Comparison of ENCODE assay signal across 9 mouse cellular contexts in the genomic region with DNA sequence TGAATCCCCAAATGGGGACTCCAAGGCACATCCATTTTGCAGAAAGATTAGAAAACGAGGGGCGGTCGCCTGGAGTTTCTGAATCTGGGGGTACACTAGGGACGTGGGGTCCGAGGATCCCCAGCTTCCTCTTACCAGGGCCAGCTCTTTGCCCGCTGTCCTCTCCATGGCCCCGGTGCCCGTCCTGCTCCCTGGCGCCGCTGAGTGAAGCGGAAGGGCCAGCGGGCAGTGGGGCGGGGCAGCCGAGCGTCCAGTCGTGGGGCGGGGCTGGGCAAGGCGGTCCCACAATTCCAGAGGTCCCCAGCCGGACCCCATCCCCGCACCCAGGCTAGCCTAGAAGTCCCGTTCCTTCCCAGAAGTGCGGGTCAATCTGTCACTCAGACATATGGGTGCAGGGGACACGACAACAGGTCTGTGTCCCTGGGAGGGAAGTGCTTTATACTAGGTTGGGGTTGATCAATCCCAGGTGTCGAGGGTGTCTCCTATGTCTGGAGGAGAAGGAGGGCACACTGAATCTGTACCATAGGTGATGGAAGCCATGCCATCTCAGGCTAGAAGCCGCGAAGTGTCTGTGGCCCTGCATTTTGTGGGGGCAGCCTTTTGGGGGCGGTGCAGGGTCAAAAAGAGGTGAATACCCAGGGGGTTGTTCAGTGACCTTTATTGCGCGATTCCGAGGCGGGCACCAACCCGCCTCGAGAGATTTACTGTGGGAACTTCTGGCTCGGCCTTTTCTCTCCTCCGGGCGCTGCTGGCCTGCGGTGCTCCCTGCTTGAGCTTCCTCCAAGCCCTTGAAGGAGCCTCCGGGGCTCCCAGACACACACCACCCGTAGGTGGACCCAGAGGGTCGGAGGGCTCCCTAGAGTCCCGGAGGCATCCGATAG. TPM values are rescaled to one million over a fixed set of nuclear protein-coding genes. Genes with fewer than 3 reads are reported as not detected.
A peak's percentile ranks its signal among the peaks of the same experiment; 100 is the strongest.
DNase-seq lines count a peak whose midpoint lies in the region; ATAC-seq lines count a peak whose summit lies in the region.
"Had no signal": no experiment of that assay in that cellular context is flagged by ENCODE, and none has a peak within 500 bp of the region (broad histone marks: within the 10 kb centered on the region; RNA-seq: fewer than 3 reads in every experiment).

Gene Rgl3 (minus strand): TSS at position 217 of the 881 bp plus-strand sequence.

- H3K36me3 ChIP-seq in embryonic facial prominence, embryonic 13.5 days: no peaks in the 10 kb centered on the region
- no peaks in the 10 kb centered on the region for H3K36me3 ChIP-seq in heart, embryonic 15.5 days
- H3K36me3 ChIP-seq: G1E had no signal

- peak; percentile 29 for DNase-seq in thymus, postnatal 0 days (ENCODE audit: low spot score)
- DNase-seq in thymus, postnatal 10 days (ENCODE audit: low spot score in 2 of 2): no peak
- DNase-seq in kidney, postnatal 14 days: peak; percentile 87
- peak; percentile 69 for DNase-seq in testis, postnatal 10 days (ENCODE audit: low spot score)
- no peak for DNase-seq in spleen, postnatal 36 days (ENCODE audit: low spot score in 2 of 2)

- WGBS in embryonic facial prominence, embryonic 13.5 days: under 1% methylated on average over 42 of the region's 42 CpGs
- WGBS in heart, embryonic 15.5 days: under 1% methylated on average over 42 of the region's 42 CpGs

- H3K9ac ChIP-seq in embryonic facial prominence, embryonic 13.5 days: peak within 1 kb of the TSS; percentile 55
- H3K9ac ChIP-seq in heart, embryonic 15.5 days: peak within 1 kb of the TSS; percentile 51

- peak within 1 kb of the TSS; percentile 39 for H3K4me3 ChIP-seq in embryonic facial prominence, embryonic 13.5 days
- H3K4me3 ChIP-seq in heart, embryonic 15.5 days: peak within 1 kb of the TSS; percentile 56

- H3K9me3 ChIP-seq in embryonic facial prominence, embryonic 13.5 days: no peaks in the 10 kb centered on the region
- H3K9me3 ChIP-seq in heart, embryonic 15.5 days (replicated peaks): no peaks in the 10 kb centered on the region
- H3K9me3 ChIP-seq: G1E had no signal

- peaks cover 90% of the 10 kb centered on the region for H3K27me3 ChIP-seq in embryonic facial prominence, embryonic 13.5 days
- peaks cover 93% of the 10 kb centered on the region for H3K27me3 ChIP-seq in heart, embryonic 15.5 days

- H3K4me1 ChIP-seq in embryonic facial prominence, embryonic 13.5 days: peaks cover 22% of the 10 kb centered on the region
- H3K4me1 ChIP-seq in heart, embryonic 15.5 days (replicated peaks): peaks cover 25% of the 10 kb centered on the region

- H3K4me2 ChIP-seq in embryonic facial prominence, embryonic 13.5 days: peak within 1 kb of the TSS; percentile 60
- peak within 1 kb of the TSS; percentile 88 for H3K4me2 ChIP-seq in heart, embryonic 15.5 days

- 0 out of 2 replicates have a peak, but pooled peaks have one; percentile 35 for ATAC-seq in embryonic facial prominence, embryonic 13.5 days (ENCODE audit: insufficient number of reproducible peaks, insufficient read depth, low FRiP score, low TSS enrichment, low read depth)
- ATAC-seq in heart, embryonic 15.5 days (replicated peaks; ENCODE audit: insufficient number of reproducible peaks, insufficient read depth, low FRiP score, low read depth): no peak
- ATAC-seq in megakaryocyte-erythroid progenitor cell, adult 5-6 weeks (replicated peaks; ENCODE audit: low FRiP score, low TSS enrichment, poor library complexity, severe bottlenecking): peak; percentile 29; the same call in 1 of the 2 replicates

- no peak within 1 kb of the TSS for H3K27ac ChIP-seq in embryonic facial prominence, embryonic 13.5 days
- no peak within 1 kb of the TSS for H3K27ac ChIP-seq in heart, embryonic 15.5 days

RNA-seq across cellular contexts. Expression of gene Rgl3, which starts in this region (rescaled TPM):
- polyA plus RNA-seq in thymus, postnatal 0 days (2015; fragmentation: Nextera tagmentation; extraction: Ambion mirVana): 2.8 and 3.8 TPM in 2 replicates
- 0.59 and 0.94 TPM in 2 replicates for polyA plus RNA-seq in embryonic facial prominence, embryonic 13.5 days (2015; fragmentation: Nextera tagmentation; extraction: Ambion mirVana)
- polyA plus RNA-seq in heart, embryonic 15.5 days (2015; fragmentation: Nextera tagmentation; extraction: Ambion mirVana): 1.8 and 3.0 TPM in 2 replicates
- not detected in 2 replicates for total RNA-seq in megakaryocyte-erythroid progenitor cell, adult 5-6 weeks (2014; fragmentation: Nextera tagmentation)
- total RNA-seq in megakaryocyte-erythroid progenitor cell, adult 5-6 weeks (2017): not detected in 2 replicates
- polyA plus RNA-seq: G1E had no signal

Comparison
In these comparisons a context has a peak if more than half of its experiments do, and no peak if none do; other contexts are left out.
1. DNase-seq: peak in thymus, postnatal 0 days (single experiment), kidney, postnatal 14 days (single experiment) and testis, postnatal 10 days (single experiment); none in thymus, postnatal 10 days (0 of 2) and spleen, postnatal 36 days (0 of 2).
2. Peak in ATAC-seq, H3K4me3 ChIP-seq, H3K9ac ChIP-seq and H3K4me2 ChIP-seq in embryonic facial prominence, embryonic 13.5 days; RNA of the gene not detected or under 1 TPM.
3. Peak in ATAC-seq in megakaryocyte-erythroid progenitor cell, adult 5-6 weeks; RNA of the gene not detected or under 1 TPM.